ENCODE assay signal across 7 mouse cellular contexts in the genomic region with DNA sequence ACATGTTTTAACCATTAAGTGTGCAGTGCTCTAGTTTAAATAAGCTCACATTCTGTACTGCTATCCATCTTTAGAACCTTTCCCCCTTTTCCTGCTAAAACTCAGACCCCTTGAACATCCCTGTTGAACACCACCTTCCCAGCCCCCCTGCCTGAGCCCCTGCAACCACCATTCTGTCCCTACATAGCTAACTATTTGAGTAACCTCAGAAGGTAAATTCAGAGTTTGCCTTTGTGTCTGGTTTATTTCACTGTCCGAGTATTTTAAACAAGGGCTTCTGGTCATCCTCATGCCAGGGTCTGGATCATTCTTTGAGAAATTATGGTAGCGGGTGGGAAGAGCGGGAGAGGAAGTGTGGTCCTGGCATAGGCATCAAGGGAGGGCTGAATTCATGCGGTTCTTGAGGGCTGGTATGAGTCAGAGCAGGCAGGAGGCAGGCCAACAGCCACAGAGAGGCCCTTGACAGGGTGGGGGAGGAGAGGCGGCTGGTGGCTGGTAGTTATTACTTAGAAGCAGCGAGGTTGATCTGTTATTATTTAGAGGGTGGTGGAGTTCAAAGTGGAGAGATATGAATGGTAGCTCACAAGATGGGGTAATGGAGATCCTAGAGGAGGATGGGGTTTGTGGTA. TPM values are rescaled to one million over a fixed set of nuclear protein-coding genes. Genes with fewer than 3 reads are reported as not detected.
DNase-seq lines count a peak whose midpoint lies in the region; ATAC-seq and TF ChIP-seq lines count a peak whose summit lies in the region.

No protein-coding gene starts in this region.

- H3K9ac ChIP-seq in liver, embryonic 13.5 days: peak overlapping the region; percentile 34; the same call in 1 of the 2 replicates
- no peak overlapping the region for H3K9ac ChIP-seq in stomach, embryonic 15.5 days

- ATAC-seq in granulocyte monocyte progenitor cell, adult 5-6 weeks (replicated peaks; ENCODE audit: poor library complexity, severe bottlenecking): peak; percentile 83
- ATAC-seq in liver, embryonic 13.5 days (ENCODE audit: low read depth): peak; percentile 49
- ATAC-seq in stomach, embryonic 15.5 days (ENCODE audit: insufficient read depth, low FRiP score, low read depth): peak; percentile 72; the same call in 1 of the 2 replicates
- ATAC-seq in erythroblast, adult 5-6 weeks (replicated peaks; ENCODE audit: low FRiP score, poor library complexity, severe bottlenecking): no peak

- H3K79me3 ChIP-seq in C2C12 (ENCODE audit: low read depth): no peaks in the 10 kb centered on the region

- peaks cover 48% of the 10 kb centered on the region for H3K4me1 ChIP-seq in liver, embryonic 13.5 days (replicated peaks)
- 0 out of 2 replicates have a peak, but pooled peaks cover 4% of the 10 kb centered on the region for H3K4me1 ChIP-seq in stomach, embryonic 15.5 days

- no peaks in the 10 kb centered on the region for H3K36me3 ChIP-seq in C2C12 (ENCODE audit: control insufficient read depth, insufficient read depth)
- peaks cover 7% of the 10 kb centered on the region; the same call in 1 of the 2 replicates for H3K36me3 ChIP-seq in liver, embryonic 13.5 days
- no peaks in the 10 kb centered on the region for H3K36me3 ChIP-seq in stomach, embryonic 15.5 days

- no peak overlapping the region for H3ac ChIP-seq in C2C12 (ENCODE audit: control insufficient read depth, insufficient read length, low read depth)

- peaks cover 7% of the 10 kb centered on the region for H3K9me3 ChIP-seq in liver, embryonic 13.5 days (replicated peaks)
- no peaks in the 10 kb centered on the region for H3K9me3 ChIP-seq in stomach, embryonic 15.5 days

- H3K27ac ChIP-seq in liver, embryonic 13.5 days: peak overlapping the region; percentile 43; the same call in 1 of the 2 replicates
- H3K27ac ChIP-seq in stomach, embryonic 15.5 days: peak overlapping the region; percentile 55; the same call in 1 of the 2 replicates

- H3K79me2 ChIP-seq in C2C12 (ENCODE audit: control insufficient read depth, insufficient read depth): no peaks in the 10 kb centered on the region

- DNase-seq in NIH3T3 (ENCODE audit: low read depth): peak; percentile 95
- DNase-seq in liver, embryonic 13.5 days: peak; percentile 24
- DNase-seq in right cerebral cortex, postnatal 36 days (ENCODE audit: low spot score in 2 of 2): no peak

- no peak overlapping the region for H3K4me2 ChIP-seq in liver, embryonic 13.5 days
- H3K4me2 ChIP-seq in stomach, embryonic 15.5 days: no peak overlapping the region

- H3K27me3 ChIP-seq in C2C12 (ENCODE audit: control insufficient read depth, insufficient read depth, insufficient read length): no peaks in the 10 kb centered on the region
- no peaks in the 10 kb centered on the region for H3K27me3 ChIP-seq in liver, embryonic 13.5 days
- H3K27me3 ChIP-seq in stomach, embryonic 15.5 days (replicated peaks): no peaks in the 10 kb centered on the region

- 15% methylated on average over 6 of the region's 6 CpGs for WGBS in liver, embryonic 13.5 days (ENCODE audit: insufficient replicate concordance)
- WGBS in stomach, embryonic 15.5 days: 17% methylated on average over 6 of the region's 6 CpGs

- H3K4me3 ChIP-seq in C2C12 (ENCODE audit: insufficient read depth, poor library complexity, severe bottlenecking): no peak overlapping the region
- no peak overlapping the region for H3K4me3 ChIP-seq in liver, embryonic 13.5 days (replicated peaks)
- H3K4me3 ChIP-seq in stomach, embryonic 15.5 days (replicated peaks): no peak overlapping the region

- TF ChIP-seq CTCF in C2C12 (IDR thresholded peaks at IDR 0.05; ENCODE audit: control insufficient read depth, insufficient read depth, insufficient read length): no peak

TF ChIP-seq in C2C12, 6 proteins besides CTCF, POLR2A, EP300 and RAD21:
- TF ChIP-seq MAX (IDR thresholded peaks at IDR 0.05) (peak; percentile 68), USF1 (IDR thresholded peaks at IDR 0.05; ENCODE audit: low read depth) (no peak), MYOD1 (IDR thresholded peaks at IDR 0.05; ENCODE audit: control insufficient read depth, insufficient read length, low read depth) (no peak), FOSL1 (IDR thresholded peaks at IDR 0.05; ENCODE audit: insufficient read depth, low read length, poor library complexity, severe bottlenecking) (peak; percentile 79)

RNA-seq across cellular contexts. Expression of gene Scgb1a1, which starts 34.8 kb away (rescaled TPM):
- not detected for polyA plus RNA-seq in C2C12 (2012; fragmentation: generic; extraction: Trizol)
- total RNA-seq in granulocyte monocyte progenitor cell, adult 5-6 weeks (2014; fragmentation: Nextera tagmentation): not detected in 2 replicates
- total RNA-seq in granulocyte monocyte progenitor cell, adult 5-6 weeks (2017): not detected in 2 replicates
- not detected in 2 replicates for polyA plus RNA-seq in liver, embryonic 13.5 days (2015; fragmentation: Nextera tagmentation; extraction: Ambion mirVana)
- not detected in 2 replicates for polyA plus RNA-seq in stomach, embryonic 15.5 days (2015; fragmentation: Nextera tagmentation; extraction: Ambion mirVana)
- not detected in 2 replicates for total RNA-seq in erythroblast, adult 5-6 weeks (2015; ENCODE audit: low replicate concordance)
- not detected in 2 replicates for total RNA-seq in erythroblast, adult 5-6 weeks (2017; ENCODE audit: low replicate concordance)

Comparison
In these comparisons a context has a peak if more than half of its experiments do, and no peak if none do; other contexts are left out.
1. DNase-seq: peak in NIH3T3 (single experiment) and liver, embryonic 13.5 days (single experiment); none in right cerebral cortex, postnatal 36 days (0 of 2).